Mouse (Mus musculus): Measurements from ENCODE around the gene Fus. TPM values are rescaled to one million over a fixed set of nuclear protein-coding genes. Genes with fewer than 3 reads are reported as not detected.

Gene Fus
- polyA plus RNA-seq, 1 experiment from 2014 or later: 469 TPM

DNA sequence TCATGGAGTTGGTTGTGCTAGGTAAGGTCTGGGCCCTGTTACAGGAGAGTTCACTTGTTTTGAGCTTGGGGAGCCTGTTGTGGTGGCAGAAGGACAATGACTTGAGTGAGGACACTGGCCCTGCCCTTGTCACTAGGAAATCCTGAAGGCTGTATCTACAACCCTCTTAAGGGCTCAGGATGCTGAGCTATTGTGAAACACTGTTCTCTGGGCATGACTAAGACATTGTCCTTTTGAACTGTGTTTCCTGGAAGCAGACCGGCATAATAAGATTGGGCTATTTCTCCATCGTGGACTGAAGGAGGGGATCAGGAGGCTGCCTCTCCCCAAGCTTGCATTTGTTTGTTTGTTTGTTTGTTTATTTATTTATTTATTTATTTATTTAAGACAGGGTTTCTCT is 51.9 kb downstream of the Fus start:
- 89% methylated on average over 2 of the region's 2 CpGs for WGBS
- Histone ChIP-seq H3K27ac (no peak overlapping the region), H3K4me1 (no peaks in the 10 kb centered on the region), H3K9me3 (replicated peaks) (no peaks in the 10 kb centered on the region), H3K4me3 (no peak overlapping the region), H3K27me3 (ENCODE audit: low read depth, poor library complexity, severe bottlenecking) (no peaks in the 10 kb centered on the region), H3K36me3 (no peaks in the 10 kb centered on the region)
- DNase-seq (ENCODE audit: low spot score): no peak

DNA sequence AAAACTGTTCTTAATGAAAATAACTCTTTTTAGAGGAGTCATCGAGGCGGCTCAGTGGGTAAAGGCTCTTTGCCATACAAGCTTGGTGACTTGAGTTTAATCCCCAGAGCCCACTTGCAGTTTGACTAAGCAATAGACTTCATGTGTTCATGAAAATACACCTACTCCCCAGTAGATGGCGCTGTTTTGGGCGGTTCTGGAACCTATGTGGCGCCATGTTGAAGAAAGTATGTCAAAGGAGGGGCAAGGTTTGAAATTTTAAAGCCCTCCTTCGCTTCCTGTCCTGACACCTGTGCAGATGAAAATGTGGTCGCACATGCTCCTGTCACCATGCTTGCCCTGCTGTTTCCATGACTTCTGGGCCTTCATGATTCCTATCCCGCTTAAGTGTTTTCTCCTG is 55.7 kb downstream of the Fus start:
- DNase-seq (ENCODE audit: low spot score): no peak
- 64% methylated on average over 8 of the region's 8 CpGs for WGBS
- H3K4me1 ChIP-seq: no peaks in the 10 kb centered on the region
- H3K27ac ChIP-seq: no peak overlapping the region
- no peaks in the 10 kb centered on the region for H3K36me3 ChIP-seq
- no peaks in the 10 kb centered on the region for H3K9me3 ChIP-seq (replicated peaks)
- no peak overlapping the region for H3K4me3 ChIP-seq
- H3K27me3 ChIP-seq (ENCODE audit: low read depth, poor library complexity, severe bottlenecking): no peaks in the 10 kb centered on the region

DNA sequence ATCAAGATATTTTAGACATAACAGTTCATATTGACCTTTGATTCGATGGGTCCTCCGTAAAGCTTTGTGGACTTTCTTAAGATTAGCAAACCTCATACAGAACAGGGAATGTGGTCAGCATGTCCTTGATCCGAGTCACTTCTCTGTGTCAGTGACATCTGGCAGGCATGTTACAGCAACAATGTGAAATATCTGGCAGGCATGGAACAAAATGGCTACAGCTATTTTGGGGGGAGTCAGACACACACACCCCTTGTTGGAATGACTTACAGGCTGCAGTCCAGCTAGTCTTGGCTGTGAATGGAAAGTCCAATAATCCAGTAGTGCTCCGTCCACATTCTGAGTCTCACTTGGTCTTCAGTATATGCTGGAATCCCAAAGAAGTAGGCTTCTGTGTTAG is 56.3 kb downstream of the Fus start:
- WGBS: 93% methylated on average over 4 of the region's 4 CpGs
- DNase-seq (ENCODE audit: low spot score): no peak
- H3K4me1 ChIP-seq: no peaks in the 10 kb centered on the region
- H3K4me3 ChIP-seq: no peak overlapping the region
- no peaks in the 10 kb centered on the region for H3K27me3 ChIP-seq (ENCODE audit: low read depth, poor library complexity, severe bottlenecking)
- H3K27ac ChIP-seq: no peak overlapping the region
- no peaks in the 10 kb centered on the region for H3K36me3 ChIP-seq
- H3K9me3 ChIP-seq (replicated peaks): no peaks in the 10 kb centered on the region

GRCm38 (mm10) chr7:128024364-128024763 is 57.1 kb downstream of the Fus start:
- H3K36me3 ChIP-seq: no peaks in the 10 kb centered on the region

GRCm38 (mm10) chr7:128024932-128025331 is 57.7 kb downstream of the Fus start:
- WGBS: 82% methylated on average over 4 of the region's 4 CpGs
- no peak for DNase-seq (ENCODE audit: low spot score)
- Histone ChIP-seq H3K36me3 (no peaks in the 10 kb centered on the region), H3K4me3 (no peak overlapping the region), H3K27ac (no peak overlapping the region), H3K9me3 (replicated peaks) (no peaks in the 10 kb centered on the region), H3K27me3 (ENCODE audit: low read depth, poor library complexity, severe bottlenecking) (no peaks in the 10 kb centered on the region), H3K4me1 (no peaks in the 10 kb centered on the region)

More at GRCm38 (mm10) chr7:128024364-128024763, 57.1 kb downstream of the Fus start:
- Histone ChIP-seq H3K9me3 (replicated peaks) (no peaks in the 10 kb centered on the region), H3K27ac (no peak overlapping the region), H3K4me3 (no peak overlapping the region), H3K27me3 (ENCODE audit: low read depth, poor library complexity, severe bottlenecking) (no peaks in the 10 kb centered on the region), H3K4me1 (no peaks in the 10 kb centered on the region)
- WGBS: 96% methylated on average over 9 of the region's 9 CpGs
- DNase-seq (ENCODE audit: low spot score): no peak

DNA sequence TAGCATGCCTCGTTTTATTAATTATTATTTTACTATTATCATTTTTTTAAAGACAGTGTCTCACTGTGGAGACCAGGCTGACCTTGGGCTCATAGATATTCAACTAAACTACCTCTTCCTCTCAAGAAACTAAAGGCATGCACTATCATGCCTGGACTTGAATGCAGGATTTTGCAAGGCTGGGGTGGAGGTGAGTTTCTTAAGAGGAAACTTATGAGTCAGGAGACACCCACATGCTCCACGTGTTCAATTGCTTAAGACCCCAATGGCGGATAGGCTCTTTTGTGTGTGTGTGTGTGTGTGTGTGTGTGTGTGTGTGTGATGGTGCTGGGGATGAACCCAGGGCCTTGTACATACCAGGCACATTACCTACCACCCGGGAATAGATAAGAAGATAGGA is 58.1 kb downstream of the Fus start:
- Histone ChIP-seq H3K36me3 (no peaks in the 10 kb centered on the region), H3K27ac (no peak overlapping the region), H3K9me3 (replicated peaks) (no peaks in the 10 kb centered on the region), H3K4me1 (no peaks in the 10 kb centered on the region), H3K4me3 (no peak overlapping the region), H3K27me3 (ENCODE audit: low read depth, poor library complexity, severe bottlenecking) (no peaks in the 10 kb centered on the region)
- 89% methylated on average over 4 of the region's 4 CpGs for WGBS
- DNase-seq (ENCODE audit: low spot score): no peak

DNA sequence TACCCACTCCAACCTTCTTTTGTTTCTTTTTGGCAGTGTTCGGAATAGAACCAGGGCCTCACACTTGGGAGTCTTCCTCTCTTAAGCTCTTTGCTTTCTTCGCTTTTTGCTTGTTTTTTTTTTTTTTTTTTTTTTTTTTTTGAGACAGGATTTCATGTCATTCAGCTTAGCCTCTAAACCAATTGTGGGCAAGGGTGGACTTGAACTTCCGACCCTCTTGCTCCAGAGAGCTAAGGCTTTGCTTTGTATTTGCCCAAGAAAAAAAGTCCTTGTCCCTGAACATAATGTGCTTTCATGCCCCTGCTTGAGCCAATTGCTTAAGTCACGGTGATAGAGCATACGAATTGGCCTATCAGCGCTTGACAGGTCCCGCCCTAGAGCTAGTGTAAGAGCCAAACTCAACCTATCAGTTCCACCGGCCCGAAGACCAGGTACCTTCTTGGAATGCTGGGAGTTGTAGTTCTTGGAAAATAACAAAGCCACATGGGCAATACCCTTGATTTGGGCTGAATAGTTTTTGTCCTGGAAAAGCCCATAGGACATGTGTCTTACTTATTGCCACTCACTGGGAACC is 64.2 kb downstream of the Fus start:
- no peak overlapping the region for H3K4me3 ChIP-seq
- no peak overlapping the region for H3K27ac ChIP-seq
- H3K4me1 ChIP-seq: no peaks in the 10 kb centered on the region
- H3K27me3 ChIP-seq (ENCODE audit: low read depth, poor library complexity, severe bottlenecking): no peaks in the 10 kb centered on the region
- DNase-seq (ENCODE audit: low spot score): no peak
- H3K9me3 ChIP-seq (replicated peaks): no peaks in the 10 kb centered on the region
- WGBS: 42% methylated on average over 9 of the region's 9 CpGs
- no peaks in the 10 kb centered on the region for H3K36me3 ChIP-seq

- 92% methylated on average over 5 of the region's 5 CpGs for WGBS
- no peak for DNase-seq (ENCODE audit: low spot score)
- no peaks in the 10 kb centered on the region for H3K27me3 ChIP-seq (ENCODE audit: low read depth, poor library complexity, severe bottlenecking)
- H3K27ac ChIP-seq: no peak overlapping the region
- no peaks in the 10 kb centered on the region for H3K4me1 ChIP-seq
- H3K4me3 ChIP-seq: no peak overlapping the region
- H3K36me3 ChIP-seq: no peaks in the 10 kb centered on the region
- no peaks in the 10 kb centered on the region for H3K9me3 ChIP-seq (replicated peaks)
These were observed 65.2 kb downstream of the Fus start for GRCm38 (mm10) chr7:128032290-128032988.

GRCm38 (mm10) chr7:128032989-128033293 is 65.7 kb downstream of the Fus start:
- H3K27me3 ChIP-seq (ENCODE audit: low read depth, poor library complexity, severe bottlenecking): no peaks in the 10 kb centered on the region
- no peak overlapping the region for H3K4me3 ChIP-seq
- no peaks in the 10 kb centered on the region for H3K4me1 ChIP-seq
- DNase-seq (ENCODE audit: low spot score): no peak
- H3K27ac ChIP-seq: no peak overlapping the region
- H3K36me3 ChIP-seq: no peaks in the 10 kb centered on the region
- no peaks in the 10 kb centered on the region for H3K9me3 ChIP-seq (replicated peaks)
- WGBS: 91% methylated on average over 3 of the region's 3 CpGs

- WGBS: 92% methylated on average over 4 of the region's 4 CpGs
- no peak overlapping the region for H3K27ac ChIP-seq
- no peak overlapping the region for H3K4me3 ChIP-seq
- DNase-seq (ENCODE audit: low spot score): no peak
- no peaks in the 10 kb centered on the region for H3K9me3 ChIP-seq (replicated peaks)
- H3K36me3 ChIP-seq: no peaks in the 10 kb centered on the region
- no peaks in the 10 kb centered on the region for H3K4me1 ChIP-seq
- H3K27me3 ChIP-seq (ENCODE audit: low read depth, poor library complexity, severe bottlenecking): no peaks in the 10 kb centered on the region
These were observed 66.4 kb downstream of the Fus start for GRCm38 (mm10) chr7:128033616-128034015.

Other genes with a start within 250 kb of the Fus start
- 0.28 and 0.73 TPM in 2 replicates for gene Ctf2, start 235.3 kb upstream of the Fus start, polyA plus RNA-seq (2016; fragmentation: Nextera tagmentation; extraction: Ambion mirVana)
- gene Fbxl19, start 222.9 kb upstream of the Fus start, polyA plus RNA-seq (2016; fragmentation: Nextera tagmentation; extraction: Ambion mirVana): 9.4 and 10.8 TPM in 2 replicates
- gene Orai3, start 197.6 kb upstream of the Fus start, polyA plus RNA-seq (2016; fragmentation: Nextera tagmentation; extraction: Ambion mirVana): 15.2 and 16.0 TPM in 2 replicates
- gene Setd1a, start 190.8 kb upstream of the Fus start, polyA plus RNA-seq (2016; fragmentation: Nextera tagmentation; extraction: Ambion mirVana): 21.9 and 24.2 TPM in 2 replicates
- not detected in 2 replicates for gene Gm49388, start 181.8 kb upstream of the Fus start, polyA plus RNA-seq (2016; fragmentation: Nextera tagmentation; extraction: Ambion mirVana)
- 5.5 and 8.2 TPM in 2 replicates for gene Hsd3b7, start 166.9 kb upstream of the Fus start, polyA plus RNA-seq (2016; fragmentation: Nextera tagmentation; extraction: Ambion mirVana)
- gene Stx4a, start 143.2 kb upstream of the Fus start, polyA plus RNA-seq (2016; fragmentation: Nextera tagmentation; extraction: Ambion mirVana): 20.2 and 28.5 TPM in 2 replicates
- gene Stx1b, start 142.9 kb upstream of the Fus start, polyA plus RNA-seq (2016; fragmentation: Nextera tagmentation; extraction: Ambion mirVana): 3.9 and 9.3 TPM in 2 replicates
- 20.0 and 20.3 TPM in 2 replicates for gene Zfp646, start 91.2 kb upstream of the Fus start, polyA plus RNA-seq (2016; fragmentation: Nextera tagmentation; extraction: Ambion mirVana)
- 47.9 and 48.0 TPM in 2 replicates for gene Zfp668, start 90.6 kb upstream of the Fus start, polyA plus RNA-seq (2016; fragmentation: Nextera tagmentation; extraction: Ambion mirVana)
- gene Prss53, start 76.5 kb upstream of the Fus start, polyA plus RNA-seq (2016; fragmentation: Nextera tagmentation; extraction: Ambion mirVana): 0.50 and 0.75 TPM in 2 replicates
- gene Gm21974, start 72.0 kb upstream of the Fus start, polyA plus RNA-seq (2016; fragmentation: Nextera tagmentation; extraction: Ambion mirVana): not detected in 2 replicates
- gene Vkorc1, start 71.8 kb upstream of the Fus start, polyA plus RNA-seq (2016; fragmentation: Nextera tagmentation; extraction: Ambion mirVana): 48.3 and 51.8 TPM in 2 replicates
- gene Bckdk, start 63.4 kb upstream of the Fus start, polyA plus RNA-seq (2016; fragmentation: Nextera tagmentation; extraction: Ambion mirVana): 130 and 137 TPM in 2 replicates
- gene Kat8, start 54.9 kb upstream of the Fus start, polyA plus RNA-seq (2016; fragmentation: Nextera tagmentation; extraction: Ambion mirVana): 48.0 and 53.0 TPM in 2 replicates
- gene Prss8, start 37.4 kb upstream of the Fus start, polyA plus RNA-seq (2016; fragmentation: Nextera tagmentation; extraction: Ambion mirVana): 6.3 and 7.2 TPM in 2 replicates
- 9.7 and 10.1 TPM in 2 replicates for gene Prss36, start 20.7 kb upstream of the Fus start, polyA plus RNA-seq (2016; fragmentation: Nextera tagmentation; extraction: Ambion mirVana)
- gene Pycard, start 26.4 kb downstream of the Fus start, polyA plus RNA-seq (2016; fragmentation: Nextera tagmentation; extraction: Ambion mirVana): 5.2 and 6.5 TPM in 2 replicates
- gene Trim72, start 36.5 kb downstream of the Fus start, polyA plus RNA-seq (2016; fragmentation: Nextera tagmentation; extraction: Ambion mirVana): not detected in 2 replicates
- gene Itgam, start 95.2 kb downstream of the Fus start, polyA plus RNA-seq (2016; fragmentation: Nextera tagmentation; extraction: Ambion mirVana): 0.28 and 0.40 TPM in 2 replicates
- gene Gm49368, start 95.2 kb downstream of the Fus start, polyA plus RNA-seq (2016; fragmentation: Nextera tagmentation; extraction: Ambion mirVana): not detected in 2 replicates
- gene Itgax, start 162.1 kb downstream of the Fus start, polyA plus RNA-seq (2016; fragmentation: Nextera tagmentation; extraction: Ambion mirVana): not detected in 2 replicates
- not detected in 2 replicates for gene Itgad, start 186.9 kb downstream of the Fus start, polyA plus RNA-seq (2016; fragmentation: Nextera tagmentation; extraction: Ambion mirVana)
- 0.23 and 0.51 TPM in 2 replicates for gene Cox6a2, start 238.9 kb downstream of the Fus start, polyA plus RNA-seq (2016; fragmentation: Nextera tagmentation; extraction: Ambion mirVana)